Mouse (Mus musculus) kidney, adult 8-10 months (tissue): ENCODE measurements around the gene Ccdc9b.

Experiments used
- DNase-seq, 2 experiments: peaks; one replicate each; pipeline ENCODE4 v3.0.0; 2022

The Ccdc9b gene

GRCm38 (mm10) chr2:118708472-118708871, 54.0 kb downstream of the Ccdc9b start:
- DNase-seq: no peak

- DNase-seq: no peak
These were observed 56.0 kb downstream of the Ccdc9b start for GRCm38 (mm10) chr2:118706436-118706835.
